Mouse (Mus musculus): ENCODE measurements around the gene Ugt1a9.
"Not testable (repeated sequence)": the region's sequence is repeated elsewhere in the genome, so short reads cannot be mapped to it uniquely, and the experiment has no call there.

- TF ChIP-seq CTCF (IDR thresholded peaks at IDR 0.05; ENCODE audit: extremely low read depth, insufficient read depth, insufficient read length, insufficient replicate concordance); POLR2A (IDR thresholded peaks at IDR 0.05; ENCODE audit: low read depth, low read length): not testable (repeated sequence)
These were observed 33.3 kb downstream of the Ugt1a9 start for GRCm38 (mm10) chr1:88103697-88104468.
